Mouse (Mus musculus) 3134 (cell line): ENCODE data around the gene Armh3.

Experiments used
- DNase-seq: peaks from one replicate; pipeline ENCODE4 v3.0.0-alpha.2; 2011; ENCODE audit warnings: low spot score; ENCODE audit not compliant: insufficient read length; ENCODE audit errors: extremely low read depth

Armh3 gene

GRCm38 (mm10) chr19:45997785-45998693 is at the start of gene Armh3:
Armh3 (minus strand) TSS chr19:45998488.
- peak; percentile 95 for DNase-seq

- no peak for DNase-seq
These were observed 49.1 kb upstream of the Armh3 start for GRCm38 (mm10) chr19:46047426-46047825.

- no peak for DNase-seq
These were observed 48.3 kb upstream of the Armh3 start for GRCm38 (mm10) chr19:46046621-46047025.

- DNase-seq, result no peak
These were observed 47.5 kb upstream of the Armh3 start for GRCm38 (mm10) chr19:46045696-46046311.

GRCm38 (mm10) chr19:46044993-46045695 is 46.9 kb upstream of the Armh3 start, which contains the start of gene Ldb1:
Ldb1 (minus strand) TSS chr19:46045214.
- peak; percentile 96 for DNase-seq

- peak; percentile 62 for DNase-seq
These were observed 46.1 kb upstream of the Armh3 start, which contains the start of gene Pprc1 for GRCm38 (mm10) chr19:46044271-46044992. Pprc1 (plus strand) TSS chr19:46044886.

- no peak for DNase-seq
These were observed 45.1 kb upstream of the Armh3 start for GRCm38 (mm10) chr19:46043380-46043779.

- DNase-seq, result peak; percentile 31
These were observed 44.3 kb upstream of the Armh3 start for GRCm38 (mm10) chr19:46042476-46043011.

- peak; percentile 61 for DNase-seq
These were observed 43.7 kb upstream of the Armh3 start for GRCm38 (mm10) chr19:46041933-46042475.

GRCm38 (mm10) chr19:46041299-46041932 is 43.1 kb upstream of the Armh3 start:
- no peak for DNase-seq

GRCm38 (mm10) chr19:46040149-46040902 is 42.0 kb upstream of the Armh3 start:
- DNase-seq, result no peak

- DNase-seq, result peak; percentile 87
These were observed 41.2 kb upstream of the Armh3 start for GRCm38 (mm10) chr19:46039478-46039877.

- DNase-seq, result peak; percentile 56
These were observed 40.6 kb upstream of the Armh3 start for GRCm38 (mm10) chr19:46038851-46039260.

- DNase-seq, result no peak
These were observed 39.9 kb upstream of the Armh3 start for GRCm38 (mm10) chr19:46037925-46038850.

- no peak for DNase-seq
These were observed 39.1 kb upstream of the Armh3 start for GRCm38 (mm10) chr19:46037243-46037924.

- DNase-seq, result no peak
These were observed 38.4 kb upstream of the Armh3 start for GRCm38 (mm10) chr19:46036477-46037242.
